Mouse (Mus musculus) adrenal gland, postnatal 10 days (tissue): Measurements from ENCODE around the gene Gbf1. TPM values are rescaled to one million over a fixed set of nuclear protein-coding genes. Genes with fewer than 3 reads are reported as not detected.

Experiments
- DNase-seq: peaks from one replicate; pipeline ENCODE4 v3.0.0; 2021; ENCODE audit warnings: mixed read lengths
- total RNA-seq, 2 experiments: library from RNA; stranded (reverse); gene quantifications; 2 replicates each; pipeline ENCODE4 v1.2.3; 2021

Gene Gbf1
- total RNA-seq, 2 experiments from 2014 or later: 50.5 to 60.0 TPM

DNA sequence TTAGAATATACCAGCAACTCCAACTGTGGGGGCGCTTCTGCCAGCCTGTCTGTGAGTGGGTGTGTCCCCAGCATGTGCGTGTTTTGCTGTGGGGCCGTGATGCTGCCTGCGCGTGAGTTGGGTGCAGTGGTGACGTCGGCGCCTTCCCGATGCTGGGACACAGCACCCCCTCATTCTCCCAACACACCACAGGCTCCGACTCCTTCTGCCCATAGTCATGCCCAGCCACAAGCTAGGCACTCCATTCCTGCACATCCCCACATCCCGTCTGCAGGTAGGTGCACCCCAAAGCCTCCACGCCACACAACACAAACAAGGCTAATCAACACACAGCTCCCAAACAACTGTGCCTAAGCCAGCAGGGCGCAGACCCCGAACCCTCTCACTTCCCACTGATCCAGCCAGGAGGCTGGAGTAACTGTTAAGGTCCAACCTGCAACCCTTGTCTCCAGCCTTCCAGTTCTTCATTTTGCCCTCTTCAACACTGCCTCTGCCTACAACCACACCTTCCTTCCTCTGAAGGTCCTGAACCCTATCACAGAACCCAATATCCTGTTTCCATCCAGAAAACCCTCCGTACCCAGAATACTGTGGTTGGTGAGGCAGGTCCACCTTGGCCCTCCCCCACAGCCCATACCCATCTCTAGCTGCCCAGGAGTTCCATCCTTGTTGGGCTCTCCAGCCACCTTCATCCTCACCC is 164.7 kb downstream of the Gbf1 start:
- no peak for DNase-seq

- DNase-seq: no peak
Observed at GRCm38 (mm10) chr19:46317546-46317885, 165.2 kb downstream of the Gbf1 start.

GRCm38 (mm10) chr19:46318031-46318471 is 165.7 kb downstream of the Gbf1 start:
- DNase-seq: peak; percentile 55

DNA sequence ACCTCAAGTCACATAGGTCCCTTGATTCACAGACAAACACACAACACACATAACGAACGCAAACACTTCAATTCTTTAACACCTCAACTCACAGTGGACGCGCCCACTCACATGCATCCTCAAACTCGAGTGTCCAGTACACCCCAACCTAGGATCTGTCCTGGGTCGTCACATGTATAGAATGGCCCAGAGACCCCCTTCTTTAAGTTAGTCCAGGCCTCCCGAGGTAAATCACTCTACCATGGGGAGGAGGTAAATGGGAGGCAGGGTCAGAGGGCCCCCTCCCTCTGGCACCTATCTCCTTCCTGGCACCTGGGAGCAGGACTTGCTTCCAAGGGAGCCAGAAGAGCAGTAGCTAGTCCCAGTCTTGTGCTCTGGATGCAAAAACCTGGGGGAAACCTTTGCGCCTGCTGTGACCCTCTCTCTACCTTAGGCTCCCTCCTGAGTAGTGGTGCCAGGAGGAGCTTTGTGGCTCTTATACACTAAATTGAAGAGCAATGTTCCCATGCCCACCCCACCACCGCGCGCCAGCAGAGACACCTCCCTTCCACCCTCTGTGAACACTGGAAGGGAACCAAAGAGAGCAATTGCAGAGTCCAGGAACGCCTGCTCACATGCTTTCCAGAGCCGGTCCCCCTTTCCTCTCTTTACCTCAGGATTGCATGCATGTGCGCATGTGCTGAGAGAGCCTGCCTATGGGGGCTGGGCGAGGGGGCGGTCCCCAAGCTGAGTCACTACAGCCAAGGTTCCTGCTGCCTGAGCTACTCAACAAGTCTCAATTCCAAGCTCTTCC is 166.5 kb downstream of the Gbf1 start:
- DNase-seq: peak; percentile 90

DNA sequence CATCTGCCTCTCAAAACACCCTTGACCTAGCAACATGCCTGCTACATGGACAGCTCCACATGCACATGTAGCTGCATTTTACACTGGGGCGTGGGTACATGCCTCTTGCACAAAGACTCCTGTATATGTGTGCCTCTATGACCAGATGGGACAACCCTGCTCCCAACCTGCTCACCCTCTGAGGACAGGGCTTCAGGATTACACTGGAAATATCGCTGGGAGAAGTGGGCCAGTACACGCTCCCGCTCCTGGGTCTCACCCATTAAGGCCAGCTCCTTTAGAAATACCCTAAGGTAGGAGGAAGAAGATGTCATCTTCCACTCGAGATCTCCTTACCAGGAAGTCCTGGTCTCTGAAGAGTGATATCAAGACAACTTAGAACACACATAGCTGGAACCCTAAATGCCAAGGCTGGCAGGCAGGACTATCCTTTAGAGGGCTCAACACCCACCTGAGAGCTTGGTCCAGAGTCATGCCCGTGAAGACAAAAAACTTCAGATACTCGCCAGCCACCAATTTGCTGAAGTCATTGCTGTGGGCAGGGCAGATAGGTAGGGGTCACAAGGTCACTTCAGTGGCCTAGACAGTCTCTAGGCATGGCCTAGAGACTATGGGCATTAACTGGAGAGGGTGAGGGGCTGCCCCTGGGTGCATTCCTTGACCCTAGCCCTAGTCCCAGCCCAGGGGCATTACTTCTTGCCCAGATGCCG is 167.9 kb downstream of the Gbf1 start:
- DNase-seq: peak; percentile 0

- DNase-seq: no peak
Observed at GRCm38 (mm10) chr19:46321101-46321943, 169.0 kb downstream of the Gbf1 start.

DNA sequence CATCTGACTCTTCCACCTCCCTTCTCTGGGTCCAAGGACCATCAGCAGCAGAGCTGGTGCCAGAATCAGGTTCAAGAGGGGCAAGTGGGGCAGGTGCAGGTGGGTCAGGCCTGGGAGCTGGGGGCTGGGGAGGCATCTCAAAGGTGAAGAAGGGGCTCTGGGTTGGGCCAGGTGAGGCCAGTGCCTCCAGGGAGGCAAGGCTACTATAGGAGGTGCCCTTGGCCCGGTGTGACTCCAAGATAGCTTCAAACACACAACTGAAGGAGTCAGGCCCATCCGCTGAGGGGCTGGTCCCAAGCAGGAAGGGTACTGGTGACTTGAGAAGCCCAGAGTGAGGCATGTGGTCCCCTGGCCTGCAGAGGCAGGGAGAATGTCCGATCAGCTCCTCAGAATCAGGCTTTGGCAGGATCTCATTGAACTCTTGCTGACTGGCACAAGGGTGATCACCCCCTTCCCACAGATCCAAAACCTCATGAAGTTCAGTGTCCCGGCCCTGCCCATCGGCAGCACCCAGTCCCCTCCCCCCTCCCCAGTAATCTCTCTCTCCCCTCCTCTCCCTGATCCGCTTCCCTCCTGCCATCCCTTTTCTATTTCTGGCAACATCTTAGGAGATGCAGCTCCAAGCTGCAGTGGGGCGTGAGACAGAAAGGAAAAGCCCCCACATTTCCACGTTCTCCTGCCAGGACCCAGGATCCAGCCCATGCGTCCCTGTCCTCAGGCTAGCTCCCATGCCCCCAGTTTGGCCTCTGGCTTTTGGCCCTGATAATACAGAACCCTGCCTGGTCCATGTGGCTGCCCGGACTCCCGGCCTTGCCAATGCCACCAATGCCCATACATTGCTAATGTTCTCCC is 170.1 kb downstream of the Gbf1 start:
- no peak for DNase-seq

DNA sequence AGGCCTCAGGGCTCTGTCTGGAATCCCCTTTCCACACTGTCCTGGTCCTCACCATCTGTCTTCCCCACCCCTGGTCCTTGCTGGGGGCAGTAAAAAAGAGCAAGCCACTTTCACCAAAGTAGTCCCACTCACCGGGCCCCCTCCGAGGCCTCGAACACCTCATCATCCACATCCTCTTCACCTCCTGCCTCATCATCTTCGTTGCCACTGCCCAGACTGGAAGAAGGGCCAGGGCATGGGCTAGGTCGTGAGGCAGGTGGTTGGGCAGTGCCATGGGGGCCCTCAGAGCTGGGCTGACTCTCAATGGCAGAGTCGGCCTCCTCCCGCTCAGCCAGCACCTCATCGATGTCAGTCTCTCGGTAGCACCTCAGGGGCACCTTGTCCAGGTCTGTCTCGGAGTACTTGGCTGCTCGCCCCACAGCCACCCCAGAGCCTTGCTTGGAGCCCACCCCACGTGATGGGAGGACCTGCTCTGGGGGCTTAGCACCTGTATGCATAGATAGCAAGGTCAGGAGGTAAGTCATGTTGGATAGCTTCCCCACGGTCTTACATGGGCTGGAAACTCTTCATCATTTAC is 170.8 kb downstream of the Gbf1 start:
- DNase-seq: no peak

DNA sequence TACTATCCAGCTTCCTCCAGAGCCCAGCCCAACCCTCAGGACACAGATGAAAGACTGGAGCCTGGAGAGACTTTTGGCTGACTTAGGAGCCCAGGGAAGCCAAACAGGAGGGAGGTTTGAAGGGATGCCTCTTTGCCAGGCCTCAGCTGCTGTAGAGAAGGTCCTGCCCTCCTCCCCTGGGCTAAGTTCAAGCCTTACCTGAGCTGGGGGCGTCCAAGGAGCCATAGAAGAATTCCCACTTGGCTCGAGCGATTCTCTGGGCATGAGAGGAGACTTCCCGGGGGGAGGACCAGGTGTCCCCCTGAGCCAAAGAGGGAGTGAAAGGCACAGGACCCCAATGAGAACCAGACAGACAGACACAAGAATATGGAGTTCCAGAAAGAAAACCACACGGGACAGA is 171.4 kb downstream of the Gbf1 start:
- DNase-seq: no peak

DNA sequence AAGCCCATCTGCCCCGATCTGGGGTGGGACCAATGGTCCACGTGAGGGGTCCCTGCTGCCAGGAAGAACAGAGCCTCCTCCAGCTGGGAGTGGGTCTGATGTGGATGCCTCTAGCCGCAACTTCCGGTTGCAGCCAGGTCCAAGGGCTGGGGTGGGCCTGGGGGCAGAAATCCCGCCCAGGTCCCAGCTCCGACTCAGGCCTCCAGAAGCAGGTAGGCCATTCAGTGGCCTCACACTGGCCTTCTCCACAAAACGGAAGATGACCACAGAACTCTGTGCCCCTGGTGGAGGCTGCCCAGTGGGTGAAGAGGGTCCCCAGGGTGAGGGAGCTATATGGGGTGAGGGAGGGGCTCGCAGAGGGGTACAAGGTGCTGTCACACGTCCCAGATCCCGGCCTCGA is 172.1 kb downstream of the Gbf1 start:
- DNase-seq: no peak

DNA sequence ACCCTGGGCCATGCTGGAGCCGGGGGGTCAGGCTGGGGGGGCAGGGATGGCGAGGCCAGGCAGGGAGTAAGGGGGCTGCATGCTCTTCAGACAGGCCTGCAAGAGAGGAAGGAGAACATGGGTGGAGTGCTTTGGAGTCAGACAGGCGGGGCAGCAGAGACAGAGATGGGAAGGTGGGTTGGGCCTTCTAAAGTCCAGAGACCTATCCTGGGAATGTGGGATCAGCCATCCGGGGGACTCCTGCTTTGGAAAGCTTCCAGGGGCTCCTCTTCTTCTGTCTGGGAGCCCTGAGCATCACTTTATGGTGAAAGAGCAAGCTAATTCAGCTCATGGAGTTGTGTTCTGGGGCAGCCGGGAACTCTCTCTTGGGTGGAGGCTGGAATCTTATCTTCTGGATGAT is 172.6 kb downstream of the Gbf1 start:
- no peak for DNase-seq

- no peak for DNase-seq
Observed at GRCm38 (mm10) chr19:46326019-46326755, 173.9 kb downstream of the Gbf1 start.

- DNase-seq: peak; percentile 83
Observed at GRCm38 (mm10) chr19:46326756-46327305, 174.5 kb downstream of the Gbf1 start, which contains the start of gene Psd. Gene Psd, minus strand, starts transcription at chr19:46327156.

GRCm38 (mm10) chr19:46327531-46328064 is 175.3 kb downstream of the Gbf1 start:
- no peak for DNase-seq

DNA sequence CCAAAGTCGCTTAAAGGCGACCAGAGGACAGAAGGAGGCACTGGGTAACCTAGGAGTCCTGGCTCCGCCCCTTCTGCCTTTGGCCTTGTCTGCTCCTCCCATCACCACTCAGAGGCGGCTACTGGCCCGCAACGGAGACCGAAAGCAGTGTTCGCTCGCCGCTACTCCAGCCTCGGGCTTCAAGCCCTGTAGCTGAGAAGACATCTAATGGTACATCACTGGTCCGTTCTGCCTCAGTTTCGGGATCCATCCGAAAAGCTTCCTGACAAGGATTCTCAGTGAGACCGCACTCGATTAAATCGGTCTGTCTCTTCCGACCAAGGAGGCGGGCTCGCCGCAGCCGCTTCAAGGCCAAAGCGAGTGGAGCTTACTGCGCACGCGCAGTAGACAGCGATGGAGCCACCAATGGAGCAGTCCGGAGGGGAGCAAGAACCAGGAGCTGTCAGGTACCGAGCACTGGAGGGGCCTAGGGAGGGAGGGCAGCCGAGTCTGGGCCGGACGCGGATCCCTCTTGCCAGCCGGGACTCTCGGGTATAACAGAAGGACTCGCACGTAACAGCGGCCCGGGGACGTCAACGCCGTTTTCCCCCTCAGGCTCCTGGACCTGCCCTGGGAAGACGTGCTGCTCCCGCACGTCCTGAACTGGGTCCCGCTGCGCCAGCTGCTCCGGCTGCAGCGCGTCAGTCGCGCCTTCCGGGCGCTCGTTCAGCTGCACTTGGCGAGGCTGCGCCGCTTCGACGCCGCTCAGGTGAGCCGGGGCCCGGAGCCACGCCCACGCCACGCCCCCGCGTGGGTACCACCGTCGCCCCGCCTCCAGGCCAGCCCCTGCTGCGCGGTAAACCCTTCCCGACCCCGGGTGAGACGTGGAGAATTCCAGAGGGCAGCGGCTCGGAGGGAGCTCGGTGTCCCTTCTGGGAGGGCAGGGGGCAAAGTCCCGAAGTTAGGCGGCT is 176.0 kb downstream of the Gbf1 start, which contains the start of gene Fbxl15:
Gene Fbxl15, plus strand, starts transcription at position 104 of the 950 bp plus-strand sequence.
- DNase-seq: peak; percentile 94

DNA sequence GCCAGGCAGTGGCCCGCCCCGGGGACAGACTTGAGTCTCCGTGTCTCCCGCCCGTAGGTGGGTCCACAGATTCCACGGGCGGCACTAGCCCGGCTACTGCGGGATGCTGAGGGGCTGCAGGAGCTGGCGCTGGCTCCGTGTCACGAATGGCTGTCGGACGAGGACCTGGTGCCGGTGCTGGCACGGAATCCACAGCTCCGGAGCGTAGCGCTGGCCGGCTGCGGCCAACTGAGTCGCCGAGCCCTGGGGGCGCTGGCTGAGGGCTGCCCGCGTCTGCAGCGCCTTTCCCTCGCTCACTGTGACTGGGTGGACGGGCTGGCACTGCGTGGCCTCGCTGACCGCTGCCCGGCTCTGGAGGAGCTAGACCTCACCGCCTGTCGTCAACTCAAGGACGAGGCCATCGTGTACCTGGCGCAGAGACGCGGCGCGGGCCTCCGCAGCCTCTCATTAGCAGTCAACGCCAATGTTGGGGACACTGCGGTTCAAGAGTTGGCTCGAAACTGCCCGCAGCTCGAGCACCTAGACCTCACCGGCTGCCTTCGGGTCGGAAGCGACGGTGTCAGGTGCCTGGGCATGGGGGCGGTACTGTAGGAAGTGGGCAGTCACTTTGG is 176.8 kb downstream of the Gbf1 start:
- DNase-seq: no peak

- peak; percentile 91 for DNase-seq
Observed at GRCm38 (mm10) chr19:46329951-46330350, 177.6 kb downstream of the Gbf1 start.

DNA sequence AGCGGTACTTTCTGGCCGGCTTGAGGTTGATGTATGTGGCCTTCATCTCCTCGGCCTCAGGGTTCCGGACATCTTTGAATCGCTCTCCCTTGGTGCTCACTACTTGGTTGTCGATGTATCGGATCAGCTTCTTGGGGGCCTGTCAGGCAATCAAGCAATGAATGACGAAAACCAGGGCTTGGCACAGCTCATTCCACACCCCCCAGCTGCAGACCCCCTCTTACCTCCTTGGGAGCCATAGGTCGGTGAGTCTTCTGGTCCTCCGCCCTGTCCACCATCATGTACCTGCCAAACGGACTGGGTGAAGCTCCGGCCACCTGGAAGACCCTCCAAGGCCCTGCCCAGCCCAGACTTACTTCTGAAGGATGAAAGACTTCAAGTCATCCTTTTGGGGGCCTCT is 178.4 kb downstream of the Gbf1 start:
- DNase-seq: no peak
